Mouse (Mus musculus) testis, adult 2 months (tissue): ENCODE measurements around the gene Tln2. TPM values are rescaled to one million over a fixed set of nuclear protein-coding genes. Genes with fewer than 3 reads are reported as not detected.
"Not testable (repeated sequence)": the region's sequence is repeated elsewhere in the genome, so short reads cannot be mapped to it uniquely, and the experiment has no call there.

Experiments
- H3K27ac ChIP-seq: fragments of 200-500 bp; 2 replicates; pipeline ENCODE4 v1.5.1; 2012; ENCODE audit warnings: low read depth, low read length; ENCODE audit not compliant: control insufficient read depth, insufficient read depth
- H3K27me3 ChIP-seq: fragments of 200-500 bp; 2 replicates; pipeline ENCODE4 v1.6.1; 2012; ENCODE audit warnings: mild to moderate bottlenecking, low read length, moderate library complexity; ENCODE audit not compliant: control insufficient read depth, insufficient read depth
- H3K36me3 ChIP-seq: fragments of 200-500 bp; 2 replicates; pipeline ENCODE4 v1.6.1; 2012; ENCODE audit warnings: mild to moderate bottlenecking, low read length; ENCODE audit not compliant: control insufficient read depth, insufficient read depth
- H3K4me1 ChIP-seq: fragments of 200-500 bp; 2 replicates; pipeline ENCODE4 v1.6.1; 2012; ENCODE audit warnings: low read length; ENCODE audit not compliant: control insufficient read depth, insufficient read depth
- H3K4me3 ChIP-seq: fragments of 200-500 bp; 2 replicates; pipeline ENCODE4 v1.5.1; 2012; ENCODE audit warnings: low read depth, mild to moderate bottlenecking, low read length, moderate library complexity, mixed read lengths; ENCODE audit not compliant: control insufficient read depth
- CTCF ChIP-seq: fragments of 200-500 bp; IDR thresholded peaks from 2 replicates; pipeline ENCODE4 v1.5.1; 2012; ENCODE audit warnings: low read depth, mild to moderate bottlenecking, inconsistent platforms, low read length, moderate library complexity; ENCODE audit not compliant: control insufficient read depth, insufficient read depth, insufficient replicate concordance
- POLR2A ChIP-seq: fragments of 200-500 bp; IDR thresholded peaks from 2 replicates; pipeline ENCODE4 v1.6.1; 2012; ENCODE audit warnings: low read depth, mild to moderate bottlenecking, inconsistent platforms, low read length, moderate library complexity; ENCODE audit not compliant: control insufficient read depth
- polyA plus RNA-seq: library from polyadenylated mRNA; depleted of rRNA; stranded (reverse); fragments of >200 nt; gene quantifications from 2 replicates; pipeline ENCODE4 v1.2.3, GENCODE M21; 2012

Tln2 gene
- polyA plus RNA-seq, 1 experiment = 89.6 TPM

DNA sequence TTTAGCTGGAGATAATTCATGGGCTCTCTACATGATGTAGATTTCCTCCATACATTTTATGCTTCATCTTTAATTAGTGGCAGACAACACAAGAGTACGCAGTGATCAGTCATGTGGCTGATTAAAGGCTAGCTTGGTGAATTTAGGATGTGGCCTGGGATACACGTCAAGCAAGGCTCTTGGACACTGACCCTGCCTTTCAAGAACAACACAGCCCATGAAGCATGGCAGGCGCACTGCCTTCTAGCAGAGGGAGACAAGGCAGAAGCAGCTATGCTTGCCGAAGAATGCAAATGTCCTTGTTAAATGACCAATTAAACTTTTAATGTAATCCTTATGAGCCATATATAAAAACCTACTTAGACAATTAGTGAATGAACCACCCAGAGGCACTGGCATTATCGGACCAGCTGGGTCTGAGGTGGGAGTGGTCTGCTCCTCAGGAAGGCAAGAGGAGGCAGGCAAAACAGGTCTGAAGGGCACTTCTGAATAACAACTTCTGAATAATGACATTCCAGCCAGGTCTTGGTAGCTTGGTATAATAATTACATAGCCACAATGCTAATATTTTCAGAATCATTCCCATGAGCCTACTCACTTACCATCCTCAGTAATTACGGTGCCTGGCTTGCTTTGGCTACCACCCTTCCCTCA is 262.1 kb downstream of the Tln2 start:
- Histone ChIP-seq H3K27me3 (no peaks in the 10 kb centered on the region), H3K4me3 (no peak overlapping the region), H3K4me1 (no peaks in the 10 kb centered on the region), H3K36me3 (no peaks in the 10 kb centered on the region), H3K27ac (no peak overlapping the region)
- no peak for TF ChIP-seq POLR2A
- TF ChIP-seq CTCF = no peak

DNA sequence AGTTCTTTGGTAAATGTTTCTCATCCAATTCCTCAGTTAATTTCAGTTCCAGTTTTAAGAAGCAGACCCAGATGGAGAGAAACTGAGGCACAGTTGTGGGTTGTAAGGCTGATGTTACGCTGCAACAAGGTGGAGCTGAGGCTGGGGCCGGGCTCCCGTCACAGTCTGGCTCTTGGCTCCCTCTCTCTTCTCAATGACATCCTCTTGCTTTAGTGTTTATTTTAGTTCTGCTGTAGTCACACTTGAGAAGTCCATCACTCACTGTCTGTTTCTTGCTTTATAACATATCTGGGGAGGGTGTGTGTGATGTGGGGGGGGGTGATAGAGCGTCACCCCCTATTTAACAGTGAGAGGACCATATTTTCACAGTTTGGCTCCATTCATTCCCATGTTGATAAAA is 272.0 kb downstream of the Tln2 start:
- H3K4me3 ChIP-seq = no peak overlapping the region
- H3K36me3 ChIP-seq = no peaks in the 10 kb centered on the region
- H3K27me3 ChIP-seq = no peaks in the 10 kb centered on the region
- TF ChIP-seq POLR2A (no peak), CTCF (no peak)
- no peak overlapping the region for H3K27ac ChIP-seq
- H3K4me1 ChIP-seq = no peaks in the 10 kb centered on the region

DNA sequence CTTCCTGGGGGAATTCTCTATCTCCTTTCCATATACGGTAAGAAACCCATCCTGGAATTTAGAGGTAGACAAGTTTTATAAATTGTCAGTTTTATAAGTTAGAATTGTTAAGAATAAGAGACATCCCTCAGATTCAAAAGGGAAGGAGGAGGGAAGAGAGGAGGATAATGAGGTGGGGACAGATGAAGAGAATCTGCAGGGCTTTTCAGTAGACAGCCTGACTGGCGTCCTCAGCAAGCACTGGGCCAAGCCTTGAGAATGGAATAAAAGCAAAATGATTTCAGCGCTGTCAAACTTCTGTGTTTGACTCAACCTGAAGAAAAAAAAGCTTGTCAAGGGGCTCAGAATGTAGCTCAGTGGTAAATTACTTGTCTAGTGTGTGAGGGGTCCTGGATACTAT is 272.7 kb downstream of the Tln2 start:
- Histone ChIP-seq H3K27me3 (no peaks in the 10 kb centered on the region), H3K36me3 (no peaks in the 10 kb centered on the region), H3K4me3 (no peak overlapping the region), H3K27ac (no peak overlapping the region), H3K4me1 (no peaks in the 10 kb centered on the region)
- TF ChIP-seq POLR2A = no peak
- TF ChIP-seq CTCF = no peak

DNA sequence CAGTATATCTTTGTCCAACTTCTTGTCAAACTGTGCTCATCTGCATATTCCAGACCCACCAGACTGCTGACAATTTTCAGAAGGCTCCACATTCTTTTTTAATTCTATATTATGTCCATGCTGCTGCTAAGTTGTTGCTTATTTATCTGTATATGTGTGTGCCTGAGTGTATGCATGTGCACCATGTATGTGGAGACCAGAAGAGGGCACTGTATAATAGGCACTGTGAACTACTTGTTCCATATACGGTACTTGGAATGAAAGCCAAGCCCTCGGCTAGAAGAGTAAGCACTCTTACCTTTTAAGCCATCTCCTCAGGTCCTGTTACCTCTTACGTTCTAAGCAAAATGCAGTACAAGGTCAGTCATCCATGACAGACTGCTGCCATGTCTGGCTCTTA is 274.0 kb downstream of the Tln2 start:
- Histone ChIP-seq H3K4me1 (no peaks in the 10 kb centered on the region), H3K36me3 (no peaks in the 10 kb centered on the region), H3K27ac (no peak overlapping the region), H3K27me3 (no peaks in the 10 kb centered on the region), H3K4me3 (no peak overlapping the region)
- no peak for TF ChIP-seq CTCF
- TF ChIP-seq POLR2A = no peak

DNA sequence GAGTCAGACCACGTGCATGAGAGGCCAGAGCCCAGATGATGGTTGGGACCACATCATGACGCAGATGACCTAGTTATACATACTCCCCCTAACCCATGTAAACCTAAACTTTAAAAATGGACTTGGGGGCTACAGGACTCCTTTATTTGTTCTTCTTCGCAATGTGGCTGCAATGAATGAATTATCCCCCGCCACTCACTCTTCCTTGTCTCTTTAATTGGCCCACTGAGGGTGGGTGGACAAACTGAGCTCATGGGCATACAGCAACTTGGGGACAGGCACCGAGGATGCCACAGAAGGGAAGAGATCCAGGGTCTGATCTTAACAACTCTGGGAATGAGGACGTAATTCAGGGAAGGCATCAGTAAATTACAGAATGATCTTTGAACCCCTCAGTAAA is 277.7 kb downstream of the Tln2 start:
- Histone ChIP-seq H3K27ac (no peak overlapping the region), H3K36me3 (no peaks in the 10 kb centered on the region), H3K4me3 (no peak overlapping the region), H3K4me1 (no peaks in the 10 kb centered on the region), H3K27me3 (no peaks in the 10 kb centered on the region)
- TF ChIP-seq CTCF = no peak
- no peak for TF ChIP-seq POLR2A

DNA sequence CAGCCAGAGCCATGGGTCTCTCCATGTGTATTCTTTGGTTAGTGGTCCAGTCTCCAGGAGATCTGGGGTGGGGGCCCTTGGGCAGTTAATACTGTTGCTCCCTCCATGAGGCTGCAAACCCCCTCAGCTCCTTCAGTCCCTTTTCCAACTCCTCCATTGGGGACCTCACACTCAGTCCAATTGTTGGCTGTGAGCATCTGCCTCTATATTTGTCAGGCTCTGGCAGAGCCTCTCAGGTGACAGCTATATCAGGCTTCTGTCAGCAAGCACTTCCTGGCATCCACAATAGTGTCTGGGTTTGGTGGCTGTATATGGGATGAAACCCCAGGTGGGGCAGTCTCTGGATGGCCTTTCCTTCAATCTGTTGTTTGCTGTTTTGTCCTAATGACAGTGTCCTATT is 279.2 kb downstream of the Tln2 start:
- not testable (repeated sequence) for H3K4me3 ChIP-seq, H3K27me3 ChIP-seq, H3K27ac ChIP-seq, H3K4me1 ChIP-seq, H3K36me3 ChIP-seq

DNA sequence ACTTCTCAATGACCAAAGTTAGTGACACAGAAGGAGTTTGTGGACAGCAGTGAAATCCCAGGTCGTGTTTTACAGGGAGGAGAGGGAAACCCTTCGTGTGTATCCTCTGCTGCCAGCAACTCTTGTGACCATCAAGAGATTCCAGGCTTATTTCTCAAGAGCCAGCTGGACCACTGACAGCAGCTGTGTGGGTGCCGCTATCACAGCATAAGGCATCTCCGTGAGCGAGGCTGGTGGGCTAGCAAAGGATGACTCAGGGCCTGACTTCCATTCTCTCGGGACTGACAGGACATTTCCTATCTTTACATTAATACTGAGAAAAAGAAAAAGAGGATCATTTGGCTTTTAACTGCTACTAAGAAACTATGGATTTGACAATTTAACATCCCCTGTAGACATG is 283.1 kb downstream of the Tln2 start:
- Histone ChIP-seq H3K4me3 (no peak overlapping the region), H3K4me1 (no peaks in the 10 kb centered on the region), H3K27me3 (no peaks in the 10 kb centered on the region), H3K36me3 (no peaks in the 10 kb centered on the region), H3K27ac (no peak overlapping the region)
- TF ChIP-seq POLR2A = no peak
- no peak for TF ChIP-seq CTCF

DNA sequence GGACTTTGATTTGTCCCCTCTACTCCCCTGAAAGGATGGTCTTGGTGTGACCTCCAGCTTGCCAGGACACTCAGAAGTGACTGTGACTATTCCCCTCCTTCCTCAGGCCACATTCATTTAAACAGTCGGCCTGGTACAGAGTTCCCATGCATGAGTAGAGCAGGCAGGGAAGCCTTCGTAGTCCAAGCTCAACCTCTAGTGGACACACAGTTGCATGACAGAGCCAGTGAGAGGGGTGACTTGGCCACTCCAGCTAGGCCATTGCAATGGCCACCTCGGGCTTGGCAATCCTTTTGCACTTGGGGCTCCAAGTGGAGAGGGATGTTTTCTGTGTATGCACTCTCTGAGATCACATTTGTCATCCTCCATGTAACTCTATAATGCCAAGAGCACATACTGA is 285.2 kb downstream of the Tln2 start:
- TF ChIP-seq POLR2A (no peak), CTCF (peak; percentile 46; the same call in 1 of the 2 replicates)
- no peaks in the 10 kb centered on the region for H3K36me3 ChIP-seq
- no peak overlapping the region for H3K27ac ChIP-seq
- H3K27me3 ChIP-seq = no peaks in the 10 kb centered on the region
- H3K4me1 ChIP-seq = no peaks in the 10 kb centered on the region
- no peak overlapping the region for H3K4me3 ChIP-seq
